ENCODE assay signal across 8 mouse cellular contexts in the genomic region with DNA sequence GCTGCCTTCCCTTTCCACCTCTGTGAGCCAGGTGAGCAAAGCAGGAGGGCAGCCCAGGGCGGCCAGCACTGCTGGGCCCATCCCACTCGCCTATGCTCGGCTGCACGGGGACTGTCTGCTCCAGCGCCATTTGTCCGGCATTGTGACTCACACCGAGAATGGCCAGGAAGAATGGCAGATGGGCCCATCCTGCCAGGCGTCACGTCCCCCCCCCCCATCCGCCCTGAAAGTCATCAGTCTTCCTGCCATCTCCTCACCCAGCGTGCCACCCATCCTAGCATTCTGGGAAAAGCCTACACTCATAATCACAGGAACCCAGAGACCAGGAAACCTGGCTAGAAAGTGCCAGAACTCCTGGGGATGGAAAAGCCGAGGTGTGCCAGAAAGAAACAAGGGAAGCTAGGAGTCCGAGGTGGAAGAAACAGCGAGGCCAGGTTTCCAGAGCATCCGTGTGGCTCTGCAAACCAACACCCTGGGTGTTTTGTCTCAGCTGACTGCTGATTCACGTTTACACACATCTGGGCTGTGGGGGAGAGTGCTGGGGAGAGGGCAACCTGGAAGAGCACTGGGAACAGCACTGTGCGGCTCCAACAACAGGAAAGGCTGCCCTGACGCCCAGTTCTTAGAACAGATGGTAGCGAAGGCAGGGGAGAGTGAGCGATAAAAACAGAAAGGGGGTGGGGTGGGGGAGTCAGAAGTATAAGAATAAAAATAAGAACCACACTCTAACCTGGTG.
DNase-seq lines count a peak whose midpoint lies in the region; ATAC-seq and TF ChIP-seq lines count a peak whose summit lies in the region.

No protein-coding gene starts in this region.

- 47% methylated on average over 20 of the region's 20 CpGs for WGBS in limb, embryonic 10.5 days

- no peaks in the 10 kb centered on the region for H3K27me3 ChIP-seq in limb, embryonic 10.5 days (ENCODE audit: low read depth, poor library complexity, severe bottlenecking)

- no peak for TF ChIP-seq POLR2A in cortical plate, adult 2 months (IDR thresholded peaks at IDR 0.05; ENCODE audit: extremely low read depth, insufficient read depth, low read length)

- DNase-seq in left cerebral cortex, adult 18-20 months (ENCODE audit: low spot score in 2 of 2) = peak; percentile 46 to 57
- DNase-seq in left cerebral cortex, postnatal 10 days (ENCODE audit: extremely low spot score in 1 of 2, low spot score in 2 of 2) = no peak
- DNase-seq in cerebellum, adult 18-20 months = peak; percentile 77 to 79
- DNase-seq in limb, embryonic 10.5 days (ENCODE audit: low spot score) = no peak
- no peak for DNase-seq in ovary, postnatal 36 days (ENCODE audit: low spot score)
- DNase-seq in layer of hippocampus, postnatal 25 days (ENCODE audit: extremely low spot score in 1 of 2, low spot score in 1 of 2) = no peak

- ATAC-seq in CD4-positive, CD25-positive, alpha-beta regulatory T cell, adult 4 months = no peak

- peaks cover 12% of the 10 kb centered on the region for H3K4me1 ChIP-seq in cortical plate, adult 2 months (ENCODE audit: control insufficient read depth, insufficient read depth, low read length)
- H3K4me1 ChIP-seq in limb, embryonic 10.5 days = peaks cover 30% of the 10 kb centered on the region

- H3K9me3 ChIP-seq in limb, embryonic 10.5 days (replicated peaks) = no peaks in the 10 kb centered on the region

- H3K4me3 ChIP-seq in cortical plate, adult 2 months (ENCODE audit: insufficient read depth, low read length) = no peak overlapping the region
- H3K4me3 ChIP-seq in limb, embryonic 10.5 days = no peak overlapping the region

- H3K36me3 ChIP-seq in limb, embryonic 10.5 days = peaks cover 12% of the 10 kb centered on the region

- intact Hi-C loops in left cerebral cortex, postnatal 10 days (cut with DNase I) = no loop called here

- no peak for TF ChIP-seq CTCF in cortical plate, adult 2 months (IDR thresholded peaks at IDR 0.05; ENCODE audit: extremely low read depth, insufficient read depth, low read length)

- peak overlapping the region; percentile 24; the same call in 1 of the 2 replicates for H3K27ac ChIP-seq in cortical plate, adult 2 months (ENCODE audit: insufficient read depth, low read length)
- H3K27ac ChIP-seq in limb, embryonic 10.5 days = peak overlapping the region; percentile 50

Comparison
In these comparisons a context has a peak if more than half of its experiments do, and no peak if none do; other contexts are left out.
1. DNase-seq: peak in left cerebral cortex, adult 18-20 months (2 of 2) and cerebellum, adult 18-20 months (2 of 2); none in left cerebral cortex, postnatal 10 days (0 of 2), limb, embryonic 10.5 days (single experiment), ovary, postnatal 36 days (single experiment) and layer of hippocampus, postnatal 25 days (0 of 2).